Mouse (Mus musculus) lung, adult 2 months (tissue): ENCODE data around the gene Mob3a.

ENCODE experiments used
- CTCF ChIP-seq: fragments of 200-500 bp; IDR thresholded peaks from 2 replicates; pipeline ENCODE4 v1.5.1; 2011; ENCODE audit warnings: mild to moderate bottlenecking, low read length, control low read depth; ENCODE audit not compliant: insufficient read depth
- POLR2A ChIP-seq: fragments of 200-500 bp; IDR thresholded peaks from 2 replicates; pipeline ENCODE4 v1.6.1; 2011; ENCODE audit warnings: low read depth, mild to moderate bottlenecking, control low read depth, low read length, borderline replicate concordance; ENCODE audit errors: extremely low read depth

DNA sequence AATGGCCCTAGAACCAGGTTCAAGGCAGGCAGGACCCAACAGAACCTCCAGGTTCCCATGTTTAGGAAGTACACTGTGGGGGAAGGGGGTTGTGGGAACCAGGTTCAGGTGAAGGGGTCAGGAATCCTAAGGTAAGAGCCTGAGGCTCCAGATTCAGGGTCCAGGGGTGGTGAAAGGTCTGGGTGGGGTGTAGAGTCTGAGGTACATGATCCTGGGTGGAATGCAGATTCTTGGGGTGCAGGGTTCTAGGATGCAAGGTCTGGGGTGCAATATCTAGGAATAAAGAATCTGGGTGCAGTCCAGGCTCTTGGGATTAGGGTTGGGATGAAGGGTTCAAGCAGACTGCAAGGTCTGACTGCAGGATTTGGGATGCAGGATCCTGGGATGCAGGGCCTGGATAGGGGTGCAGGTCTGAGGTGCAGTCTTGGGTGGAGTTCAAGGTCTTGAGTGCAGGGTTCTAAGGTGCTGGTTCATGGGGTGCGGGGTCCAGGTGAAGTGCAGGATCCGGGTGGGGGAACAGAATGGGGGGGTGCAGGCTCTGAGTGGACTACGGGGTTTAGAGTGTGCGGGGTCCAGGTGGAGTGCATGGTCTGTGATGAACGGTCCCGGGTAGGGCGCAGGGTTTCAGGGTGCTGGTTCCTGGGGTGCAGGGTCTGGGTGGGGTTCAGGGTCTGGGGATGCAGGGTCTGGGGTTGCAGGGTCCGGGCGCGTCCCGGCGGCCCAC, 46.2 kb downstream of the Mob3a start:
- TF ChIP-seq POLR2A (no peak), CTCF (no peak)
